Mouse (Mus musculus) megakaryocyte progenitor cell, adult 5-6 weeks (primary cell): ENCODE measurements around the gene 4930447C04Rik. TPM values are rescaled to one million over a fixed set of nuclear protein-coding genes. Genes with fewer than 3 reads are reported as not detected.
A peak's percentile ranks its signal among the peaks of the same experiment; 100 is the strongest.

Experiments used
- ATAC-seq: replicated peaks from 2 replicates; pipeline ENCODE4 v1.8.0; 2016; ENCODE audit warnings: mild to moderate bottlenecking, moderate TSS enrichment, inconsistent platforms; ENCODE audit not compliant: poor library complexity
- total RNA-seq, 2 experiments: library from RNA; stranded (forward) in 1 of 2; stranded (reverse) in 1 of 2; fragments of 157-497, 149-512 nt in 1 of 2; fragments of 200-1000 nt in 1 of 2; gene quantifications; 2 replicates each; pipeline versions ENCODE4 v1.2.3 to v1.2.4; 2015 to 2017

The 4930447C04Rik gene
- 6.3 and 8.3 TPM in 2 replicates for total RNA-seq (2015)
- total RNA-seq (2017): 5.3 and 6.5 TPM in 2 replicates

- no peak for ATAC-seq
These were observed at the start of gene 4930447C04Rik for GRCm38 (mm10) chr12:72940071-72940821. TSS of gene 4930447C04Rik (minus strand) at chr12:72940774.

GRCm38 (mm10) chr12:72983071-72983857, 42.7 kb upstream of the 4930447C04Rik start:
- ATAC-seq: no peak

- ATAC-seq: no peak
These were observed 42.0 kb upstream of the 4930447C04Rik start for GRCm38 (mm10) chr12:72982616-72983015.

- ATAC-seq: peak; percentile 65
These were observed 38.7 kb upstream of the 4930447C04Rik start for GRCm38 (mm10) chr12:72979236-72979635.

GRCm38 (mm10) chr12:72977851-72978250, 37.3 kb upstream of the 4930447C04Rik start:
- no peak for ATAC-seq

GRCm38 (mm10) chr12:72976718-72977117, 36.1 kb upstream of the 4930447C04Rik start:
- ATAC-seq: peak; percentile 97

- ATAC-seq: no peak
These were observed 35.6 kb upstream of the 4930447C04Rik start for GRCm38 (mm10) chr12:72976172-72976571.

- peak; percentile 63 for ATAC-seq
These were observed 32.6 kb upstream of the 4930447C04Rik start for GRCm38 (mm10) chr12:72973161-72973560.

GRCm38 (mm10) chr12:72970620-72971019, 30.0 kb upstream of the 4930447C04Rik start:
- peak; percentile 54; the same call in 1 of the 2 replicates for ATAC-seq

GRCm38 (mm10) chr12:72967541-72967940, 27.0 kb upstream of the 4930447C04Rik start:
- ATAC-seq: no peak

GRCm38 (mm10) chr12:72962761-72963160, 22.2 kb upstream of the 4930447C04Rik start:
- no peak for ATAC-seq

- no peak for ATAC-seq
These were observed 17.9 kb upstream of the 4930447C04Rik start for GRCm38 (mm10) chr12:72958446-72958845.

GRCm38 (mm10) chr12:72957829-72958424, 17.4 kb upstream of the 4930447C04Rik start:
- ATAC-seq: no peak

- no peak for ATAC-seq
These were observed 14.3 kb upstream of the 4930447C04Rik start for GRCm38 (mm10) chr12:72954906-72955305.

- ATAC-seq: no peak
These were observed 13.3 kb upstream of the 4930447C04Rik start for GRCm38 (mm10) chr12:72953858-72954257.

- ATAC-seq: no peak
These were observed 12.5 kb upstream of the 4930447C04Rik start for GRCm38 (mm10) chr12:72953089-72953488.

- no peak for ATAC-seq
These were observed 6.8 kb upstream of the 4930447C04Rik start for GRCm38 (mm10) chr12:72947335-72947734.

GRCm38 (mm10) chr12:72946805-72947204, 6.2 kb upstream of the 4930447C04Rik start:
- no peak for ATAC-seq

GRCm38 (mm10) chr12:72946064-72946395, 5.5 kb upstream of the 4930447C04Rik start:
- ATAC-seq: no peak

- ATAC-seq: no peak
These were observed 4.9 kb upstream of the 4930447C04Rik start for GRCm38 (mm10) chr12:72945301-72946063.
